Mouse (Mus musculus): ENCODE measurements at regions not wholly inside any gene's neighbourhood (a gene's known extent, or its start where the extent isn't known, plus 50 kb on each side); places are given as distances from the start of the nearest gene placed in this dataset.

GRCm38 (mm10) chr13:100899566-100899965 is 66.3 kb upstream of the Slc30a5 start:
- no peak for TF ChIP-seq CTCF (IDR thresholded peaks at IDR 0.05; ENCODE audit: low read depth, low read length)
- TF ChIP-seq POLR2AphosphoS5 (IDR thresholded peaks at IDR 0.05; ENCODE audit: insufficient replicate concordance, low read depth, low read length), result no peak
- TF ChIP-seq GATA1 (IDR thresholded peaks at IDR 0.05; ENCODE audit: borderline replicate concordance, low read length), result no peak
- TF ChIP-seq TAL1 (conservative IDR thresholded peaks at IDR 0.05; ENCODE audit: low read depth, low read length), result no peak
- no peak for TF ChIP-seq GATA2 (IDR thresholded peaks at IDR 0.05; ENCODE audit: borderline replicate concordance, low read depth, low read length)

All from G1E (cell line).